Mouse (Mus musculus) neural tube, embryonic 13.5 days (tissue): ENCODE results near the gene 2310061N02Rik. TPM values are rescaled to one million over a fixed set of nuclear protein-coding genes. Genes with fewer than 3 reads are reported as not detected.

ENCODE experiments used
- ATAC-seq: fragments of 200-750 bp; cut with Nextera tagmentation; 2 replicates; pipeline ENCODE4 v1.8.0; 2017; ENCODE audit warnings: low read depth, mild to moderate bottlenecking, moderate TSS enrichment, moderate library complexity
- H3K27ac ChIP-seq: fragments of 300-500 bp; sonication (generic); replicated peaks from 2 replicates; pipeline ENCODE4 v1.5.1; 2015; ENCODE audit warnings: moderate library complexity, mild to moderate bottlenecking, inconsistent platforms
- H3K27me3 ChIP-seq: fragments of 300-500 bp; sonication (generic); 2 replicates; pipeline ENCODE4 v1.6.1; 2015; ENCODE audit warnings: mild to moderate bottlenecking, inconsistent platforms
- H3K36me3 ChIP-seq: fragments of 300-500 bp; sonication (generic); 2 replicates; pipeline ENCODE4 v1.6.1; 2015; ENCODE audit warnings: mild to moderate bottlenecking, inconsistent platforms
- H3K4me1 ChIP-seq: fragments of 300-500 bp; sonication (generic); replicated peaks from 2 replicates; pipeline ENCODE4 v1.6.1; 2015; ENCODE audit warnings: inconsistent platforms
- H3K4me2 ChIP-seq: fragments of 300-500 bp; sonication (generic); 2 replicates; pipeline ENCODE4 v1.6.1; 2015; ENCODE audit warnings: inconsistent platforms, mild to moderate bottlenecking, moderate library complexity
- H3K4me3 ChIP-seq: fragments of 300-500 bp; sonication (generic); 2 replicates; pipeline ENCODE4 v1.5.1; 2015; ENCODE audit warnings: mild to moderate bottlenecking, inconsistent platforms
- H3K9ac ChIP-seq: fragments of 300-500 bp; sonication (generic); 2 replicates; pipeline ENCODE4 v1.6.1; 2015; ENCODE audit warnings: moderate library complexity, mild to moderate bottlenecking, inconsistent platforms
- H3K9me3 ChIP-seq: fragments of 300-500 bp; sonication (generic); 2 replicates; pipeline ENCODE4 v1.6.1; 2016; ENCODE audit warnings: inconsistent platforms
- WGBS: fragments of 180-500 bp; shearing (Covaris S2); methylation state at CpG from one replicate; pipeline ENCODE4 v1.1.7; 2015; 5-methylcytosine and 5-hydroxymethylcytosine counted together
- polyA plus RNA-seq: library from polyadenylated mRNA; unstranded; fragments of >200 nt; fragmentation: Nextera tagmentation; extraction: Ambion mirVana; gene quantifications from 2 replicates; pipeline ENCODE4 v1.2.1, GENCODE M21; 2015

2310061N02Rik gene
- polyA plus RNA-seq, 1 experiment from 2014 or later: not detected

DNA sequence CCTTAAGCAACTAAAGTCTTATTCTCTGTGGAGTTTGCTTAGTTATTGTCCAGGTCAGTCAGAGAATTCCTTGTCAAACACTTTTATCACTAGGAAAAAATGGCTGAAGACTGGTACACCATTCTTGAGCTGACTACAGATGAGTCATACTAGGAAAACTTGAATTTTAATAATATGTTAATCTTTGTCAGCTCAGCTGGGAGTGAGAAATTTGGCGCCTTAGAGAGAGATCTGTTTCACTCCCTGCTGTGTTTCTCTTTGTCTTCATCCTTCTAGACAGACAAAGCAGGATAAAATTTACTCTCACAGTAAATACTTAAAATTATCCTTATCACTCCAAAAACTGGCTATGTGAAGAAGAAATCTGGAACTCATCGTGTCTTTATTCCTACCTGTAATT, 26.5 kb downstream of the 2310061N02Rik start:
- no peaks in the 10 kb centered on the region for H3K36me3 ChIP-seq
- WGBS: 47% methylated on average over 2 of the region's 2 CpGs
- H3K9me3 ChIP-seq: no peaks in the 10 kb centered on the region
- no peak overlapping the region for H3K27ac ChIP-seq
- H3K4me2 ChIP-seq: no peak overlapping the region
- H3K4me1 ChIP-seq: no peaks in the 10 kb centered on the region
- no peak overlapping the region for H3K9ac ChIP-seq
- H3K4me3 ChIP-seq: no peak overlapping the region
- no peaks in the 10 kb centered on the region for H3K27me3 ChIP-seq
- ATAC-seq: no peak

DNA sequence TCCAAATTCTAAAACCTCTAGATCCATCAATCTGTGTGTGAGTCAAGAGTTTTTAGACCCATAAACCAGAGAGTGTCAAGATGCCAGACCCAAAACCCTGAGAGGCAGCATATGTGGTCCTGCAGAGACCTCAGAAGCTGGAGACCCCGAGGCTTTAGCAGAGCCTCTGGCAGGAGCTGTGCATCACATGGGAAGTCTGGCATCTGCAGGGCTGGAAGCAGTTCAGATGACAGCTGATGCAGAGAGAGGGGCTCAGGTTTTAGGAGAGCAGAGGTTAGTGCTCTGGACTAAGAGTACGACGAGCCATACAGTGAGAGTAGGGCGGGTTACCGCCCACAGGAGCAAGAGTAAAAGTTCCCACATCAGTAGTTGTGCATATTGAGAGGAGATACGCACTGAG, 28.7 kb downstream of the 2310061N02Rik start:
- ATAC-seq: no peak
- H3K36me3 ChIP-seq: no peaks in the 10 kb centered on the region
- H3K27me3 ChIP-seq: no peaks in the 10 kb centered on the region
- no peak overlapping the region for H3K4me3 ChIP-seq
- 86% methylated on average over 6 of the region's 6 CpGs for WGBS
- no peak overlapping the region for H3K9ac ChIP-seq
- no peak overlapping the region for H3K27ac ChIP-seq
- H3K9me3 ChIP-seq: no peaks in the 10 kb centered on the region
- no peak overlapping the region for H3K4me2 ChIP-seq
- H3K4me1 ChIP-seq: no peaks in the 10 kb centered on the region

DNA sequence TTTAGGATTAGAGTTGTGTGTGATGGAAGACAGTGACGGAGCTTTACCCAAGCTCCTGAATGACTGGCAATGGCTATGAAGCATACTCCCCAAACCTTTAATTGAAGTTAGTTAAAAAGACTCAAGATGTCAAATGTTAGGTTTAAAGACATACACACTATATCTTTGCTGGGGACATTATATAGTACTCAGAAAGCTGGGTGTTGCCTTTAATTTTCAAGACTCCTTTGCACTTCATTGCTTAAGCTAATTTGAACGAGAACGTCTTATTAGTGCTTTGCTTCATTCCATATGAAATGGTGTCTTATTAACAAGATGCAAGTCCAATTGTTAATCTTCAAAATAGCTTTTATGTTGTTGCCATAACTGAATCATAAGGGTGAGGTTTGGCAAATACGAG, 36.2 kb downstream of the 2310061N02Rik start, which contains the start of gene Krtap27-1:
Gene Krtap27-1, minus strand, starts transcription at position 101 of the 400 bp plus-strand sequence.
- 93% methylated on average over 4 of the region's 4 CpGs for WGBS

GRCm38 (mm10) chr16:88657426-88657825, 50.3 kb downstream of the 2310061N02Rik start:
- H3K36me3 ChIP-seq: no peaks in the 10 kb centered on the region
- no peak for ATAC-seq

More for the DNA sequence above, 36.2 kb downstream of the 2310061N02Rik start, which contains the start of gene Krtap27-1:
- Histone ChIP-seq H3K9me3 (no peaks in the 10 kb centered on the region), H3K4me1 (no peaks in the 10 kb centered on the region), H3K4me3 (no peak within 1 kb of the TSS), H3K27ac (no peak within 1 kb of the TSS), H3K4me2 (no peak within 1 kb of the TSS), H3K36me3 (no peaks in the 10 kb centered on the region), H3K9ac (no peak within 1 kb of the TSS), H3K27me3 (no peaks in the 10 kb centered on the region)
- no peak for ATAC-seq

More at GRCm38 (mm10) chr16:88657426-88657825, 50.3 kb downstream of the 2310061N02Rik start:
- Histone ChIP-seq H3K4me2 (no peak overlapping the region), H3K27me3 (no peaks in the 10 kb centered on the region), H3K9ac (no peak overlapping the region), H3K9me3 (no peaks in the 10 kb centered on the region), H3K27ac (no peak overlapping the region), H3K4me1 (no peaks in the 10 kb centered on the region; the same call in 1 of the 2 replicates), H3K4me3 (no peak overlapping the region)
- WGBS: 54% methylated on average over 1 of the region's 1 CpGs

Other genes starting within 250 kb of the 2310061N02Rik start
- not detected in 2 replicates for gene Cldn17, start 201.0 kb downstream of the 2310061N02Rik start, polyA plus RNA-seq
- 0.44 TPM in 1 of 2 replicates, not detected in the other for gene Cldn8, start 144.8 kb downstream of the 2310061N02Rik start, polyA plus RNA-seq
- gene Krtap24-1, start 95.7 kb downstream of the 2310061N02Rik start, polyA plus RNA-seq: not detected in 2 replicates
- not detected in 2 replicates for gene 2310079G19Rik, start 80.3 kb downstream of the 2310061N02Rik start, polyA plus RNA-seq
- not detected in 2 replicates for gene Krtap26-1, start 60.2 kb downstream of the 2310061N02Rik start, polyA plus RNA-seq
- gene Krtap27-1, start 36.3 kb downstream of the 2310061N02Rik start, polyA plus RNA-seq: not detected in 2 replicates
- gene Krtap13-1, start 20.9 kb upstream of the 2310061N02Rik start, polyA plus RNA-seq: not detected in 2 replicates
- not detected in 2 replicates for gene Krtap13, start 43.7 kb upstream of the 2310061N02Rik start, polyA plus RNA-seq
- gene 2310034C09Rik, start 50.9 kb upstream of the 2310061N02Rik start, polyA plus RNA-seq: not detected in 2 replicates
- not detected in 2 replicates for gene 2310057N15Rik, start 66.2 kb upstream of the 2310061N02Rik start, polyA plus RNA-seq
- not detected in 2 replicates for gene Gm5965, start 69.9 kb upstream of the 2310061N02Rik start, polyA plus RNA-seq
- not detected in 2 replicates for gene Gm20741, start 104.3 kb upstream of the 2310061N02Rik start, polyA plus RNA-seq
- not detected in 2 replicates for gene Krtap15, start 112.3 kb upstream of the 2310061N02Rik start, polyA plus RNA-seq
- gene Krtap14, start 118.2 kb upstream of the 2310061N02Rik start, polyA plus RNA-seq: not detected in 2 replicates
- not detected in 2 replicates for gene Krtap19-1, start 161.4 kb upstream of the 2310061N02Rik start, polyA plus RNA-seq
- not detected in 2 replicates for gene Krtap19-2, start 166.3 kb upstream of the 2310061N02Rik start, polyA plus RNA-seq
- gene Krtap19-3, start 170.1 kb upstream of the 2310061N02Rik start, polyA plus RNA-seq: not detected in 2 replicates
- not detected in 2 replicates for gene Krtap19-4, start 177.1 kb upstream of the 2310061N02Rik start, polyA plus RNA-seq
- gene Krtap19-5, start 188.5 kb upstream of the 2310061N02Rik start, polyA plus RNA-seq: not detected in 2 replicates
- not detected in 2 replicates for gene Krtap19-9b, start 224.3 kb upstream of the 2310061N02Rik start, polyA plus RNA-seq